Mouse (Mus musculus) midbrain, postnatal 0 days (tissue): ENCODE measurements at regions not wholly inside any gene's neighbourhood (a gene's known extent, or its start where the extent isn't known, plus 50 kb on each side); places are given as distances from the start of the nearest gene placed in this dataset.

Experiments used
- ATAC-seq: fragments of 200-750 bp; cut with Nextera tagmentation; 2 replicates; pipeline ENCODE4 v1.8.0; 2017; ENCODE audit warnings: moderate number of reproducible peaks, mild to moderate bottlenecking, moderate TSS enrichment, moderate library complexity; ENCODE audit not compliant: low FRiP score
- DNase-seq: peaks from one replicate; pipeline ENCODE4 v3.0.0-alpha.2; 2015; ENCODE audit warnings: low spot score
- H3K27ac ChIP-seq: fragments of 300-500 bp; sonication (generic); 2 replicates; pipeline ENCODE4 v1.5.1; 2014; ENCODE audit warnings: low read depth, mild to moderate bottlenecking, low read length, mixed read lengths
- H3K27me3 ChIP-seq: fragments of 300-500 bp; sonication (generic); 2 replicates; pipeline ENCODE4 v1.6.1; 2014; ENCODE audit warnings: low read length, control low read depth, mixed read lengths; ENCODE audit not compliant: insufficient read depth
- H3K36me3 ChIP-seq: fragments of 300-500 bp; sonication (generic); 2 replicates; pipeline ENCODE4 v1.6.1; 2014; ENCODE audit warnings: low read length, control low read depth, mixed read lengths; ENCODE audit not compliant: insufficient read depth
- H3K4me1 ChIP-seq: fragments of 300-500 bp; sonication (generic); 2 replicates; pipeline ENCODE4 v1.6.1; 2014; ENCODE audit warnings: mild to moderate bottlenecking, control low read depth, antibody characterized with exemption, low read length, mixed read lengths; ENCODE audit not compliant: insufficient read depth
- H3K4me2 ChIP-seq: fragments of 300-500 bp; sonication (generic); 2 replicates; pipeline ENCODE4 v1.6.1; 2014; ENCODE audit warnings: low read depth, mild to moderate bottlenecking, low read length, mixed read lengths; ENCODE audit not compliant: poor library complexity, severe bottlenecking
- H3K4me3 ChIP-seq: fragments of 300-500 bp; sonication (generic); 2 replicates; pipeline ENCODE4 v1.5.1; 2014; ENCODE audit warnings: low read depth, mild to moderate bottlenecking, low read length, moderate library complexity
- H3K9ac ChIP-seq: fragments of 300-500 bp; sonication (generic); replicated peaks from 2 replicates; pipeline ENCODE4 v1.6.1; 2014; ENCODE audit warnings: mild to moderate bottlenecking, low read length, moderate library complexity, mixed read lengths; ENCODE audit not compliant: poor library complexity, severe bottlenecking
- H3K9me3 ChIP-seq: fragments of 300-500 bp; sonication (generic); 2 replicates; pipeline ENCODE4 v1.6.1; 2016; ENCODE audit warnings: low read length, control low read depth
- CTCF ChIP-seq: IDR thresholded peaks from 2 replicates; pipeline ENCODE4 v1.5.1; 2016; ENCODE audit warnings: antibody characterized with exemption, mild to moderate bottlenecking
- WGBS: fragments of 180-500 bp; shearing (Covaris S2); extraction: QIAGEN DNeasy Blood & Tissue Kit; methylation state at CpG from one replicate; pipeline ENCODE4 v1.1.7; 2014; 5-methylcytosine and 5-hydroxymethylcytosine counted together

- Histone ChIP-seq H3K9ac (no peak overlapping the region), H3K9me3 (no peaks in the 10 kb centered on the region), H3K4me1 (no peaks in the 10 kb centered on the region), H3K27me3 (no peaks in the 10 kb centered on the region), H3K4me2 (no peak overlapping the region), H3K36me3 (no peaks in the 10 kb centered on the region), H3K27ac (no peak overlapping the region), H3K4me3 (no peak overlapping the region)
- 88% methylated on average over 1 of the region's 1 CpGs for WGBS
- TF ChIP-seq CTCF, result no peak
- ATAC-seq (no peak), DNase-seq (no peak)
Observed at GRCm38 (mm10) chr8:67377061-67377460, 146.6 kb upstream of the Nat3 start.

GRCm38 (mm10) chr8:67405947-67406346 is 117.7 kb upstream of the Nat3 start:
- peak; percentile 82 for DNase-seq
- Histone ChIP-seq H3K4me3 (no peak overlapping the region), H3K27me3 (no peaks in the 10 kb centered on the region), H3K9me3 (no peaks in the 10 kb centered on the region), H3K9ac (no peak overlapping the region), H3K27ac (no peak overlapping the region), H3K36me3 (no peaks in the 10 kb centered on the region), H3K4me2 (no peak overlapping the region), H3K4me1 (no peaks in the 10 kb centered on the region)
- TF ChIP-seq CTCF, result peak; percentile 85
- ATAC-seq, result peak; percentile 78
- 42% methylated on average over 10 of the region's 10 CpGs for WGBS

- no peaks in the 10 kb centered on the region for H3K36me3 ChIP-seq
- no peaks in the 10 kb centered on the region for H3K4me1 ChIP-seq
- no peaks in the 10 kb centered on the region for H3K9me3 ChIP-seq
- ATAC-seq, result no peak
- no peaks in the 10 kb centered on the region for H3K27me3 ChIP-seq
- no peak overlapping the region for H3K4me3 ChIP-seq
- DNase-seq, result no peak
- H3K27ac ChIP-seq, result no peak overlapping the region
- H3K4me2 ChIP-seq, result no peak overlapping the region
- no peak for TF ChIP-seq CTCF
- no peak overlapping the region for H3K9ac ChIP-seq
Observed at GRCm38 (mm10) chr8:67414826-67415225, 108.8 kb upstream of the Nat3 start.

GRCm38 (mm10) chr8:67422521-67422920 is 101.1 kb upstream of the Nat3 start:
- DNase-seq (no peak), ATAC-seq (no peak)
- Histone ChIP-seq H3K9me3 (no peaks in the 10 kb centered on the region), H3K27ac (no peak overlapping the region), H3K36me3 (no peaks in the 10 kb centered on the region), H3K4me3 (no peak overlapping the region), H3K9ac (no peak overlapping the region), H3K4me2 (no peak overlapping the region), H3K4me1 (no peaks in the 10 kb centered on the region), H3K27me3 (no peaks in the 10 kb centered on the region)
- 81% methylated on average over 2 of the region's 2 CpGs for WGBS
- TF ChIP-seq CTCF, result no peak
